Mouse (Mus musculus): ENCODE results near the gene Fam76b. TPM values are rescaled to one million over a fixed set of nuclear protein-coding genes. Genes with fewer than 3 reads are reported as not detected.
A peak's percentile ranks its signal among the peaks of the same experiment; 100 is the strongest.

Gene Fam76b
- polyA plus RNA-seq, 1 experiment from 2014 or later, result 31.8 TPM

GRCm38 (mm10) chr9:13874359-13874758 is 46.8 kb downstream of the Fam76b start:
- Histone ChIP-seq H3K27me3 (ENCODE audit: control insufficient read depth, insufficient read depth, low read length) (no peaks in the 10 kb centered on the region), H3K9me3 (replicated peaks; ENCODE audit: control insufficient read depth, low read length) (no peaks in the 10 kb centered on the region), H3K27ac (replicated peaks; ENCODE audit: low read depth, low read length) (no peak overlapping the region), H3K4me2 (ENCODE audit: low read depth, low read length) (no peak overlapping the region), H3K36me3 (replicated peaks; ENCODE audit: control insufficient read depth, insufficient read depth, low read depth, low read length) (no peaks in the 10 kb centered on the region), H3K4me1 (ENCODE audit: control insufficient read depth, insufficient read depth, low read length) (no peaks in the 10 kb centered on the region), H3K9ac (replicated peaks; ENCODE audit: low read length) (no peak overlapping the region), H3K4me3 (ENCODE audit: low read depth, low read length) (no peak overlapping the region)
- DNase-seq (ENCODE audit: low spot score), result peak; percentile 67
- WGBS, result 42% methylated on average over 2 of the region's 2 CpGs
- no peak for ATAC-seq (replicated peaks; ENCODE audit: insufficient number of reproducible peaks, low FRiP score, low TSS enrichment, low read depth)

- H3K4me1 ChIP-seq (ENCODE audit: control insufficient read depth, insufficient read depth, low read length), result no peaks in the 10 kb centered on the region
- WGBS, result 81% methylated on average over 2 of the region's 2 CpGs
- H3K4me2 ChIP-seq (ENCODE audit: low read depth, low read length), result no peak overlapping the region
- H3K9me3 ChIP-seq (replicated peaks; ENCODE audit: control insufficient read depth, low read length), result no peaks in the 10 kb centered on the region
- no peak for ATAC-seq (replicated peaks; ENCODE audit: insufficient number of reproducible peaks, low FRiP score, low TSS enrichment, low read depth)
- no peaks in the 10 kb centered on the region for H3K27me3 ChIP-seq (ENCODE audit: control insufficient read depth, insufficient read depth, low read length)
- no peak overlapping the region for H3K4me3 ChIP-seq (ENCODE audit: low read depth, low read length)
- no peaks in the 10 kb centered on the region for H3K36me3 ChIP-seq (replicated peaks; ENCODE audit: control insufficient read depth, insufficient read depth, low read depth, low read length)
- DNase-seq (ENCODE audit: low spot score), result no peak
- H3K9ac ChIP-seq (replicated peaks; ENCODE audit: low read length), result no peak overlapping the region
- no peak overlapping the region for H3K27ac ChIP-seq (replicated peaks; ENCODE audit: low read depth, low read length)
These were observed 47.8 kb downstream of the Fam76b start for GRCm38 (mm10) chr9:13875340-13875739.

GRCm38 (mm10) chr9:13880761-13881160 is 53.2 kb downstream of the Fam76b start:
- H3K9me3 ChIP-seq (replicated peaks; ENCODE audit: control insufficient read depth, low read length), result no peaks in the 10 kb centered on the region
- no peak for ATAC-seq (replicated peaks; ENCODE audit: insufficient number of reproducible peaks, low FRiP score, low TSS enrichment, low read depth)
- H3K27ac ChIP-seq (replicated peaks; ENCODE audit: low read depth, low read length), result no peak overlapping the region
- no peak overlapping the region for H3K4me2 ChIP-seq (ENCODE audit: low read depth, low read length)
- no peaks in the 10 kb centered on the region for H3K4me1 ChIP-seq (ENCODE audit: control insufficient read depth, insufficient read depth, low read length)
- WGBS, result 54% methylated on average over 1 of the region's 1 CpGs
- H3K27me3 ChIP-seq (ENCODE audit: control insufficient read depth, insufficient read depth, low read length), result no peaks in the 10 kb centered on the region
- no peak for DNase-seq (ENCODE audit: low spot score)
- no peaks in the 10 kb centered on the region for H3K36me3 ChIP-seq (replicated peaks; ENCODE audit: control insufficient read depth, insufficient read depth, low read depth, low read length)
- H3K4me3 ChIP-seq (ENCODE audit: low read depth, low read length), result no peak overlapping the region
- no peak overlapping the region for H3K9ac ChIP-seq (replicated peaks; ENCODE audit: low read length)

- ATAC-seq (replicated peaks; ENCODE audit: insufficient number of reproducible peaks, low FRiP score, low TSS enrichment, low read depth) (no peak), DNase-seq (ENCODE audit: low spot score) (no peak)
- H3K36me3 ChIP-seq (replicated peaks; ENCODE audit: control insufficient read depth, insufficient read depth, low read depth, low read length), result no peaks in the 10 kb centered on the region
- H3K4me3 ChIP-seq (ENCODE audit: low read depth, low read length), result no peak overlapping the region
- no peak overlapping the region for H3K27ac ChIP-seq (replicated peaks; ENCODE audit: low read depth, low read length)
- H3K27me3 ChIP-seq (ENCODE audit: control insufficient read depth, insufficient read depth, low read length), result no peaks in the 10 kb centered on the region
- H3K4me1 ChIP-seq (ENCODE audit: control insufficient read depth, insufficient read depth, low read length), result no peaks in the 10 kb centered on the region
- no peak overlapping the region for H3K4me2 ChIP-seq (ENCODE audit: low read depth, low read length)
- no peak overlapping the region for H3K9ac ChIP-seq (replicated peaks; ENCODE audit: low read length)
- 55% methylated on average over 2 of the region's 2 CpGs for WGBS
- no peaks in the 10 kb centered on the region for H3K9me3 ChIP-seq (replicated peaks; ENCODE audit: control insufficient read depth, low read length)
These were observed 55.0 kb downstream of the Fam76b start for GRCm38 (mm10) chr9:13882478-13882877.

GRCm38 (mm10) chr9:13888981-13889380 is 61.5 kb downstream of the Fam76b start:
- Histone ChIP-seq H3K4me3 (ENCODE audit: low read depth, low read length) (no peak overlapping the region), H3K9me3 (replicated peaks; ENCODE audit: control insufficient read depth, low read length) (no peaks in the 10 kb centered on the region), H3K36me3 (replicated peaks; ENCODE audit: control insufficient read depth, insufficient read depth, low read depth, low read length) (no peaks in the 10 kb centered on the region), H3K27ac (replicated peaks; ENCODE audit: low read depth, low read length) (no peak overlapping the region), H3K27me3 (ENCODE audit: control insufficient read depth, insufficient read depth, low read length) (no peaks in the 10 kb centered on the region), H3K4me1 (ENCODE audit: control insufficient read depth, insufficient read depth, low read length) (0 out of 2 replicates have a peak, but pooled peaks cover 2% of the 10 kb centered on the region), H3K9ac (replicated peaks; ENCODE audit: low read length) (no peak overlapping the region), H3K4me2 (ENCODE audit: low read depth, low read length) (no peak overlapping the region)
- DNase-seq (ENCODE audit: low spot score) (no peak), ATAC-seq (replicated peaks; ENCODE audit: insufficient number of reproducible peaks, low FRiP score, low TSS enrichment, low read depth) (no peak)
- WGBS, result 79% methylated on average over 5 of the region's 5 CpGs

GRCm38 (mm10) chr9:13889657-13890056 is 62.1 kb downstream of the Fam76b start:
- ATAC-seq (replicated peaks; ENCODE audit: insufficient number of reproducible peaks, low FRiP score, low TSS enrichment, low read depth) (peak; percentile 79), DNase-seq (ENCODE audit: low spot score) (peak; percentile 88)
- 5% methylated on average over 9 of the region's 9 CpGs for WGBS
- H3K27me3 ChIP-seq (ENCODE audit: control insufficient read depth, insufficient read depth, low read length), result no peaks in the 10 kb centered on the region
- H3K4me2 ChIP-seq (ENCODE audit: low read depth, low read length), result no peak overlapping the region
- H3K27ac ChIP-seq (replicated peaks; ENCODE audit: low read depth, low read length), result no peak overlapping the region
- H3K9me3 ChIP-seq (replicated peaks; ENCODE audit: control insufficient read depth, low read length), result no peaks in the 10 kb centered on the region
- H3K9ac ChIP-seq (replicated peaks; ENCODE audit: low read length), result peak overlapping the region; percentile 47
- H3K36me3 ChIP-seq (replicated peaks; ENCODE audit: control insufficient read depth, insufficient read depth, low read depth, low read length), result no peaks in the 10 kb centered on the region
- 0 out of 2 replicates have a peak, but pooled peaks cover 2% of the 10 kb centered on the region for H3K4me1 ChIP-seq (ENCODE audit: control insufficient read depth, insufficient read depth, low read length)
- H3K4me3 ChIP-seq (ENCODE audit: low read depth, low read length), result no peak overlapping the region

- DNase-seq (ENCODE audit: low spot score), result peak; percentile 17
- H3K27ac ChIP-seq (replicated peaks; ENCODE audit: low read depth, low read length), result no peak overlapping the region
These were observed 62.7 kb downstream of the Fam76b start for GRCm38 (mm10) chr9:13890171-13890570.

GRCm38 (mm10) chr9:13891888-13892287 is 64.4 kb downstream of the Fam76b start:
- Histone ChIP-seq H3K4me2 (ENCODE audit: low read depth, low read length) (no peak overlapping the region), H3K4me3 (ENCODE audit: low read depth, low read length) (no peak overlapping the region), H3K9ac (replicated peaks; ENCODE audit: low read length) (no peak overlapping the region), H3K36me3 (replicated peaks; ENCODE audit: control insufficient read depth, insufficient read depth, low read depth, low read length) (no peaks in the 10 kb centered on the region), H3K27me3 (ENCODE audit: control insufficient read depth, insufficient read depth, low read length) (no peaks in the 10 kb centered on the region), H3K4me1 (ENCODE audit: control insufficient read depth, insufficient read depth, low read length) (0 out of 2 replicates have a peak, but pooled peaks cover 2% of the 10 kb centered on the region), H3K27ac (replicated peaks; ENCODE audit: low read depth, low read length) (no peak overlapping the region), H3K9me3 (replicated peaks; ENCODE audit: control insufficient read depth, low read length) (no peaks in the 10 kb centered on the region)
- DNase-seq (ENCODE audit: low spot score) (no peak), ATAC-seq (replicated peaks; ENCODE audit: insufficient number of reproducible peaks, low FRiP score, low TSS enrichment, low read depth) (no peak)
- 93% methylated on average over 6 of the region's 6 CpGs for WGBS

More at GRCm38 (mm10) chr9:13890171-13890570, 62.7 kb downstream of the Fam76b start:
- Histone ChIP-seq H3K4me1 (ENCODE audit: control insufficient read depth, insufficient read depth, low read length) (0 out of 2 replicates have a peak, but pooled peaks cover 2% of the 10 kb centered on the region), H3K9me3 (replicated peaks; ENCODE audit: control insufficient read depth, low read length) (no peaks in the 10 kb centered on the region), H3K36me3 (replicated peaks; ENCODE audit: control insufficient read depth, insufficient read depth, low read depth, low read length) (no peaks in the 10 kb centered on the region), H3K27me3 (ENCODE audit: control insufficient read depth, insufficient read depth, low read length) (no peaks in the 10 kb centered on the region), H3K4me2 (ENCODE audit: low read depth, low read length) (no peak overlapping the region), H3K9ac (replicated peaks; ENCODE audit: low read length) (no peak overlapping the region), H3K4me3 (ENCODE audit: low read depth, low read length) (no peak overlapping the region)
- ATAC-seq (replicated peaks; ENCODE audit: insufficient number of reproducible peaks, low FRiP score, low TSS enrichment, low read depth), result no peak
- WGBS, result 55% methylated on average over 5 of the region's 5 CpGs

Data from embryonic facial prominence, embryonic 11.5 days (tissue).